Mouse (Mus musculus) urinary bladder, postnatal 36 days (tissue): ENCODE results near the gene Rap1gap2.

Experiments used
- DNase-seq, 2 experiments: peaks; one replicate each; pipeline ENCODE4 v3.0.0; 2022; ENCODE audit warnings: low spot score in 2 of 2, mixed read lengths in 1 of 2

The Rap1gap2 gene

GRCm38 (mm10) chr11:74610545-74611176 lies at the start of gene Rap1gap2:
TSS of gene Rap1gap2 (minus strand) at chr11:74610915.
- DNase-seq: no peak

- DNase-seq: no peak
These were observed 49.6 kb upstream of the Rap1gap2 start for GRCm38 (mm10) chr11:74660336-74660735.

- DNase-seq: no peak
These were observed 45.2 kb upstream of the Rap1gap2 start for GRCm38 (mm10) chr11:74655941-74656340.

- DNase-seq: no peak
These were observed 42.7 kb upstream of the Rap1gap2 start for GRCm38 (mm10) chr11:74653385-74653784.

GRCm38 (mm10) chr11:74652791-74653191 lies 42.1 kb upstream of the Rap1gap2 start:
- DNase-seq: peak in 1 of 2 experiments; percentile 59

- no peak for DNase-seq
These were observed 39.9 kb upstream of the Rap1gap2 start for GRCm38 (mm10) chr11:74650576-74651100.

GRCm38 (mm10) chr11:74649647-74650551 lies 39.2 kb upstream of the Rap1gap2 start:
- DNase-seq: peak; percentile 41 to 66

- peak; percentile 97 to 98 for DNase-seq
These were observed 38.5 kb upstream of the Rap1gap2 start, which contains the start of gene Cluh for GRCm38 (mm10) chr11:74649095-74649646. TSS of gene Cluh (plus strand) at chr11:74649495.

- DNase-seq: no peak
These were observed 38.0 kb upstream of the Rap1gap2 start for GRCm38 (mm10) chr11:74648676-74649075.

- DNase-seq: no peak
These were observed 37.3 kb upstream of the Rap1gap2 start for GRCm38 (mm10) chr11:74647966-74648365.

GRCm38 (mm10) chr11:74639628-74640027 lies 28.9 kb upstream of the Rap1gap2 start:
- no peak for DNase-seq

- no peak for DNase-seq
These were observed 28.2 kb upstream of the Rap1gap2 start for GRCm38 (mm10) chr11:74638791-74639411.

GRCm38 (mm10) chr11:74637971-74638790 lies 27.5 kb upstream of the Rap1gap2 start:
- peak; percentile 73 to 84 for DNase-seq

GRCm38 (mm10) chr11:74637486-74637885 lies 26.8 kb upstream of the Rap1gap2 start:
- no peak for DNase-seq

GRCm38 (mm10) chr11:74634490-74635275 lies 24.0 kb upstream of the Rap1gap2 start:
- peak in 1 of 2 experiments; percentile 53 for DNase-seq

GRCm38 (mm10) chr11:74631880-74632789 lies 21.4 kb upstream of the Rap1gap2 start:
- no peak for DNase-seq

- DNase-seq: no peak
These were observed 16.8 kb upstream of the Rap1gap2 start for GRCm38 (mm10) chr11:74627481-74627880.

- no peak for DNase-seq
These were observed 14.6 kb upstream of the Rap1gap2 start for GRCm38 (mm10) chr11:74625333-74625732.

GRCm38 (mm10) chr11:74623693-74624092 lies 13.0 kb upstream of the Rap1gap2 start:
- no peak for DNase-seq
